Mouse (Mus musculus): Measurements from ENCODE around the gene Mien1.

Mien1 gene

DNA sequence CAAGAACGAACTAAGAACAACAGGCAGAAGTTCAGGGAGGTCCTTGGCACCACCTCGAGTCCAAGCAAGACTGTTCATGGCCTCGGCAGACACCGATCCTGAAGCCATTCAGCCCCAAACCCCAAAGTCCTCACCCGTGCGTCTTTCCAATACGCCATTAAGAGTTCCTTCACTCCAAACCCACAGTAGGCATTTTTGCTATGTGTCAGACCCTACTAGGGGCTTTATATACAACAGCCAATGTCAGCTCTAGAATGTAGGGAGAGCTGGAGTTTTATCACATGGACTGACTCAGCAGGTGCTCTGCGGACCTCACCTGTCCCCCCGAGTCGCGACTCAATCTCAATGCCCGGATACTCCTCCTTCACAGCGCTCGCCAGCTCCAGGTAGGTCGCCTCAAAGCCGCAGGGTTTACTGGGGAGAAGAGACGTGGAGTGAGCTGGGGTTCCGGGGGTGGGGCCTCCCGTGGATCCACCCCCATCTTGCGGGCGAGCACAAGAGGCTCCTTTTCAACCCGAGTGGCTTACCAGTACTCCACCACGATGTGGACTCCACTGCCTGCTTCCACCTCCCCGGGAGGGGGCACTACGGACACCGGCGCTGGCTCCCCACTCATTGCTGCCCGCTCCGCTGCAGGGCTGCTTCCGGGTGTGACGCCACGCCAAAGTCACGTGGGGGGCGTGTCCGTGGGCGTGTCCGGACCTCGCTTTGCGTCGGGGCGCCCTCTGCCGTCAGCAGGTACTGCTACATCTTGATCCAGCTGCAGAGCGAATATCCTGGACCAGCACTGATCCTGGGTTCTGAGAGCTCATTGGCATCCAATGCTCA is at the start of gene Mien1:
Gene Mien1 (minus strand): TSS at position 661 of the 828 bp plus-strand sequence.
- DNase-seq (ENCODE audit: low read depth, low spot score), result peak; percentile 93

DNA sequence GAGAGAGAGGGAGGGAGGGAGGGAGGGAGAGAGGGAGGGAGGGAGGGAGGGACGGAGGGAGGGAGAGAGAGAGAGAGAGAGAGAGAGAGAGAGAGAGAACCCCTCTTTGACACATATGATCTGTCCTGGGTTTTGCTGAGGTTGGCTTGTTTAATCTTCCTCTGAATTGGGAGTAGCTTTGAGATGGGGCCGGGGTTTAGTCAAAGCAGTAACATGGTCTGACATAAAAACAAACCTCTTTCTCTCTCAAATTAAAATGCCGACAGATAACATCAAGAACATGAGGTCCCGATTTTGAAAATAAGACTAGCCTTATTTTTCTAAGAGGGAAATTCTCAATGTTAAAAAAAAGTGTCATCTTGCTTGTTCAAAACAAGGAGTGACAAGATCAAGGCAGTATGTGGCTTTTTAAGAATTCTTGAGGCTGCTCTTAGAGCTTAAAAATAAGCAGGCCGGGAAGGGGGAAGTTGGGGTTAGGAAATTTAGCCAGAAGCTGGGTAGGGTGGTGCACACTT is 48.8 kb upstream of the Mien1 start:
- no peak for DNase-seq (ENCODE audit: low read depth, low spot score)

DNA sequence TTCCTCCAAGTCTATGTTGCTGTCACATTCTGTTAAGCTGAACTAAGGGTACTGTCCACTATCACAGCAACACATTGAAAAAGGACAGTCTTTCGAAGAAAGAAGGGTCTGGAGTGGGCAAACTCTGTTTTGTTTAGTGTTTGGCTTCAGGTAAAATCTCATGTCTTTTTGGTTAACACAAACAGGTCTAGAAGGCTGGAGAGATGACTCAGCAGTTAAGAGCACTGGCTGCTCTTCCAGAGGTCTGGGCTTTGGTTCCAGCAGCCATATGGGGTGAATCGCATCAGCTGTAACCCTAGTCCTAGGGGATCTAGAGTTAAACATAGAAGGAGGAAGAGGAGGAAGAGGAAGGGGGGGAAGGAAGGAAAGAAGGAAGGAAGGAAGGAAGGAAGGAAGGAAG is 47.0 kb upstream of the Mien1 start:
- DNase-seq (ENCODE audit: low read depth, low spot score), result no peak

DNA sequence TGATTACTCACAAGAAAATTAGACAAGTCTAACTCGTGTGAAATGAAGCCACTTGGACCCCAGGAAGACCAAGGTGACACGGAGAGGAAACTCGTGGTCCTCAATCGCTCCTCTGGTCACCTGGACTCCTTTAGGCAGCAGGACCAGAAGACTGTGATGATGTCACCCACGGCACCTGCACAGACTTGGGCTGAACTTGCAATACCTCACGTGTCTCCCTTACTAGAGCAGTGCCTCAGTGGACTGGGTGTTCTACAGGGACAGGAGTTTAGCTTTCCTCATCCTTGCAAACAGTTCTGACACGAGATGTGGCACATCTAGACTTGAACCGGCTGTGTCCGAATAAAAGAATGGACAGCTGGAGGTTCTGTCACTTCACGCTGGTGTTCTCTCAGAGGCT is 43.3 kb upstream of the Mien1 start:
- DNase-seq (ENCODE audit: low read depth, low spot score), result no peak

DNA sequence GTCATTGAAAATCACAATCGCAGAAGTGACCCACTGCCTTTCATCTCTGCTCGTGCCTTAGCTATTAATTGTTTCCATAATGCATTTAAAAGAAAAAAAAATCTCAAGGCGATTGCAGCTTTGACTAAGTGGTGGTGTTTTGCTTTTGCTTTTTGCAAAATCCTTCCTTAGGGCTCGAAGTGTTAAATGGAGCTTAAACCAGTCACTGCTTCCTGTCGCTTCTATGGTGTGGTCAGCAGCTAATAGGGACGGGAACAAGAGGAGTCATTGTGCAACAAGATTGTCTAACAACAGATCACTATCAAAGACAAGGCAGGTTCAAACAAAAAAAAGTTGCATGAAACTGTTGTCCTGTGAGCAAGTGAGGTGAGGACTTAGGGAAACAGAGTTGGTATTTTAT is 42.4 kb upstream of the Mien1 start:
- DNase-seq (ENCODE audit: low read depth, low spot score), result no peak

DNA sequence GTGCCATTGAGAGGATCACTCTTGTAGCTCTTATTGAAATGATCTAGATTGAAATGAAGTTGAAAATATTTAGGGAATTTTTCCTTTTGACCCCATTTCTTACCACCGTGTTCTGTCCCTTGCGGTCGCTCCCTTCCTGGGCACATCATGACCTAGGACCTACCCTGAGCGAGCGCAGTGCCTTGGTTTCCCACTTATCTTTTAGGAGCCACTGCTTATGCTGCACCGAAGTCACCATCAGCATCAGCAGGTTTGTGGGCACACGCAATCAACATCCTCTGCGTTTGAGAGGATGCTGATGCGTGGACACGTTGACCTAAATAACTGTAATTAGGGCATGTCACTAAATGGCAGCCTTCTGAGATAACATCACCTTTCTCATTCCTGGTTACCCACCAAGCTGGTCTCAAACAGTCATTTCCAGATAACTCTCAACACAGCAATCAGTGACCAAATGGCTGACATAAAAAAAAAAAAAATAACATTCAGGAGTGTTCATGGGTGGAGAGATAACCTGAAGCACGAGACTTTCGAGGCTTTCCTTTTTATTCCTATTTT is 41.2 kb upstream of the Mien1 start:
- DNase-seq (ENCODE audit: low read depth, low spot score), result no peak

DNA sequence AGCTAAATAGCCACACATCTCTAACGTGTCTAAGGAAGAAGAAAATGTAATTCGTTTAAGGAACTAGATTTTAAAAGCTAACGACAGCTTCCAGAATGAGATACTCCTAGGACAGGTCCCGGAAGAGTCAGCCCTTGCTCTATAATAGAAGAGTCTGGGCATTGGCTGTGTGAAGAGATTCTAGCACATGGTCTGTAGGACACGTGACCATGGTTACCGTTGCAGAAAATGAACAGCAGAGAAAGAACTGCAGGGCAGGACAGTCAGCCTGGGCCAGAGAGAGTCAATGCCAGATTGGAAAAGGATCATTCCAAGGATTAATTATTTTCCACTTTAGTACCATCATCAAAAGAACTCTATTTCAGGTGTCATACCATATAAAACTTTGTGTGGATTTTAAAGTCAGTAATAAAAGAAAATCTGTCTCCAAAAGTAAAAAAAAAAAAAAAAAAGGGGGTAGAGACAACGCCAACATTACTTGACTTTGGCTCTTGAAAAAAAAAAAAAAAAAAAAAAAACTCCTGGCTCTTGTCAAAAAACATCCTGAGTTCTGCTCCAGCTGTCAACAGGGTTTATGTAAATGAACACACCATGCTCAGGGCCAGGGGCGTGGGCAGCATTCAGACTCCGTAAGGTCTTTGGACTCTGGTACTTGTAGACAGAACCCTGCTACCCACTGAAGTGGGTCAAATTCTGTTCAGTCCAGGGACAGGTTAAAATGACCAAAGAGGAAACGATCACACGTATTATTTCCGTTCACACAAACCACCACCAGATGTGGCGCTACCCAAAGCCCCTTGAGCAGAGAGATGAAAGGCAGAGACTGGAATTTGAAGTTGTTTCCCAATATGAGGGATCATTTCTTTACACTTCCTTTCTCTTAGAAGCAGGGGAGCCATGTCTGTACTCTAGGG is 40.5 kb upstream of the Mien1 start:
- no peak for DNase-seq (ENCODE audit: low read depth, low spot score)

DNA sequence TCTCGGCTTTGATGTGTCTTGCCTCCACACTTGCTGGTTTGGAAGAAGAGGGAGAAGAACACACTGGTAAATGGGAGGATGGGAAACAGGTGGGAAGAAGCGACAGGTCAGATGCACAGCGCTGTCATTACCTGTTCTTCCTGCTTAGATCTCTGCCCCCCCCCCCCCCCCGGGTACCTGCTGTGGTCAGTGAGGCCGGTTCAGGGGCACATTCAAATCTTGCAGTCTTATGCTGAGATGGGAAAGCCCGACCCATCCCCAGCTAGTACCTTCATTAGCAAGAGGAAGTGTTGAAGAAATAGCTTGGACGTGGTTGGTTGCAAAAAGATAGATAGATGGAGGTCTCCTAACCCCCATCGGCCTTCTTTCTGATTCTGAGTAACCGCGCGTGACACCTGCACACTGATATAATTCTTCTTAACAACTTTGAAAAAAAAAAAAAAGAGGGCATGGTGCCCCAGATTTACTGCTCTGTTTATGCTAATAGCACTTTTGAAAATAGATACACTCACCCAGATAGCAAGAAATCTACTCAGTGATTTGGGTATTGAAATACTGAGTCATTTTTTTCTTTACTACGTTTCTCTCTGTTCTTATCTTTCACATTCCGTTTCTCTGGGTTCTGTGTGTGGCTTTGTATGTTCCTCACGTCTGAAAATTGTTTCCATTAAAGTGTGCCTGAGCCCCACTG is 38.4 kb upstream of the Mien1 start:
- no peak for DNase-seq (ENCODE audit: low read depth, low spot score)

DNA sequence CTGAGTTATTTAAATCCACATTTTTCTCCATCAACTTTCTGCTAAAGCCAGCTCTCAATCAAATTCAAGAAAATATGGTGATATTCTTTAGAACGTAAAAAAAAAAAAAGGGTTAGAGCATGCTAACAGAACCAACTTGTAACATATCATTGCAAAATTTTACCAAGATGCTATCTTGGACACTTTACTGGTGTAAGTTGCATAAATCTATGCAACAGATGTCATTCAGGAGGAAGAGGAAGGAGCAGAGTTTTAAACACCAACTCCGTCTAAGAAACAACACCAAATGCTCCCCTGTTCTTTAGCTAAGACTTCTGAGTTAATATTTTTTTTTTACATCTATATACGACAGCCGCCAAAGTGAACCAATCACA is 37.6 kb upstream of the Mien1 start:
- DNase-seq (ENCODE audit: low read depth, low spot score), result no peak

DNA sequence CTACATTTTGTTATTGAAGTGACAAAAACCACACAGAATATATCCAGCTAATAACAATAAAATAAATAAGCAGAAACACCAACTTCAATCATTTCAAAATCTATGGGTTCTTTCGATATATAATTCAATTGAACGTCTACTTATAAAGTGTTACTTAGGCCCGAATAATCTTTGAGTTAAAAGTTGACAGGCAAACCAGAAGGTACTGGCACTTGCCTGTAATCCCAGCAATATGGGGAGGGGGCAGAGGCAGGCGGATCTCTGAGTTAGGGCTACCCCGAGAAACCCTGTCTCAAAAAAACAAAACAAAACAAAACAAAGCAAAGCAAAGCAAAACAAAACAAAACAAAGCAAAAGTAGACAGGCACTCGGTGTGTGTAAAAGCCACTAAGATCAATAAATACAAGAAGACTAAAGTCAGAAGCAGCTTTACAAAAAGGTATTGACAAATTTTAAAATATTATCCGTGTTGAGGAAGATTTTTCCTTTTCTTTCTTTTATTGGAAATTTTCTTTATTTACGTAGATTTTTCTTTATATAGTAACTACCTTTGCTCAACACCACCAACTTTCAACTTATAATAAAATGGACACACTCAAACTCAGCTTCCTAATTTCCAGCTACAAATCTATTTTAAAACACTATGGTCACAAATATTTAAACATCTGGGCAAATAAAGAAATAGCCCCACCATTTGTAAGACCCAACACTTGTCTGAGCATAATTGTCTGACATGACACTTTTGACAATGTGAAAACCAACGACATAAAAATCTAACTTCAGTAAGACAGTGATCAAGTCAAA is 37.0 kb upstream of the Mien1 start:
- DNase-seq (ENCODE audit: low read depth, low spot score), result no peak

DNA sequence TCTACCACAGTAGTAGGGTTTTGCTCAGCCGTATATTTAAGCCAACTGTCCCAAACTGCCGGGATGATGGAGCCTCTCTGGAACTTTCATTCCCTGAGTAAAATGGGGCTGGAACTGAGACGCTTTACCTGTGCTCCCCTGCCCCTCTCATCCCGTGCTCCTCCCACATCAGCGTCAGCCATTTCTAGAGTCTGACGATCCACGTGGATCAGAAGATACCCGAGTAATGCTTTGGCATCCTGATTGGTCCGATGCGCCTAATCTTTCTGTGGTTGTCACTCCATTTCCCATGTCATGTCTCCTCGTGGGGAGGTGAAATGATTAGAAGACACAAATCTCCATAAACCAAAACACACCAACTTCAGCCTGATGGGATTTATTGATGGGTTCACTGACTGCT is 36.2 kb upstream of the Mien1 start:
- DNase-seq (ENCODE audit: low read depth, low spot score), result no peak

DNA sequence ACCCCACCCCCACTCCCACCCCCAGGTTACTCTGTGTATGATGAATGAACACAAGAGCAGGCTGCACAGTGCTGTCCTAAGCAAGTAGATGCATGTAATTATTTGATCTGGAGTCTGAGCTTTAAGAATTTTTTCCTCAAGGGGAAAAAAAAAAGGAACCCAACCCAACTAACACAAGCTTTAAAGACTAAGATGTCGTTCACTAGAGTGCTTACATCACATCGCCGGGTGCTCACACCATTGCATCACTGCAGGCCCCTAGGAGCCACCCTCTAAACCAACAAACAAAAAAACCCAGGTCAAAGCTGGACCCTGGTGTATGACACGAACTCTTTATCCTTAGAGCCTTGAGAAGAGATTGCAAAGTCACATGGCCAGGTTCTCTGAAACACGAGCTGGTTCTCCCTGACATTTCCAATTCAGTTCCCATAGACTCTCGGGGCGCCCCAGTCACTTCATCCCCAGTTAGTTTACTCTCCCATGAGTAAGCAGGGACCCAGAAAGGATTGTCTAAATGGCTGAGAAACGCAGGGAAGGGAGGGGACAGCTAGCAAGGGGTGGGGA is 35.2 kb upstream of the Mien1 start:
- DNase-seq (ENCODE audit: low read depth, low spot score), result no peak

DNA sequence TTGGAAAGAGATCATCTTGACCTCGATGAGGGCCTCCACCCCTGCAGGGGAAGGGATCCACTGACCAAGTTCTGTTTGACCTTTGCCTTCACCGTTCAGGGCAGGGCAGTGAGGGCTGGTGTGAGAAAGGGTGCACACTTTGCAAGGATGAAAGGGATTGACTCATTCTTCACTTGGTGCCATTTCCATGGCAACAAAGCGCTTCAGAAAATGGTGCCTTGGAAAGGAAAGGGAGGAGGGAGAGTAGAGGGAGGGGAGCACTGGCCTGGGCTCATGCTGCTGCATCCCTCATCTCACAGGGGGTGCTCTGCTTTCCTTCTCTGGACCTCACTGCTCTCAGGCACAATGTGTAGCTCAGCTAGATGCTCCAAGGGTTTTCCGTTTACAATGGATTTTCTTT is 33.9 kb upstream of the Mien1 start:
- DNase-seq (ENCODE audit: low read depth, low spot score), result peak; percentile 73

DNA sequence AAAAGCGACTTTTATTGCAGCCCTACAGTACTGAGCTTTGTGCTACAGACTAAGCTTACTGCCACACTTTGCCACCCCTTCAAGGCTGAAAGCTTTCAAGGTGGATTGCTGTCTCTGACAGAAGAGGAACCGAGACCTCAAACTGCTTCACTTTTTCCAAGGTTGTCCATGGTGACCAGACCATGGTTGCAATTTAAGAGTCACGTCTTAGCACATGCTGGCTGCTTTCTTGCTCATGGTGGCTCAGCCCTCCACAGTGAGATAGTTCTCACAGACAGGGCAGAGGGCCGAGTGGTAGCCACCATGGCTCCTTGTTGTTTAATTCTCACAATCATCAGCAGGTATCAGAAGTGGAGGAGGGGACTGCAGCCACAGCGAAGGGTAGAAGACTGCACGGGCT is 32.0 kb upstream of the Mien1 start:
- no peak for DNase-seq (ENCODE audit: low read depth, low spot score)

DNA sequence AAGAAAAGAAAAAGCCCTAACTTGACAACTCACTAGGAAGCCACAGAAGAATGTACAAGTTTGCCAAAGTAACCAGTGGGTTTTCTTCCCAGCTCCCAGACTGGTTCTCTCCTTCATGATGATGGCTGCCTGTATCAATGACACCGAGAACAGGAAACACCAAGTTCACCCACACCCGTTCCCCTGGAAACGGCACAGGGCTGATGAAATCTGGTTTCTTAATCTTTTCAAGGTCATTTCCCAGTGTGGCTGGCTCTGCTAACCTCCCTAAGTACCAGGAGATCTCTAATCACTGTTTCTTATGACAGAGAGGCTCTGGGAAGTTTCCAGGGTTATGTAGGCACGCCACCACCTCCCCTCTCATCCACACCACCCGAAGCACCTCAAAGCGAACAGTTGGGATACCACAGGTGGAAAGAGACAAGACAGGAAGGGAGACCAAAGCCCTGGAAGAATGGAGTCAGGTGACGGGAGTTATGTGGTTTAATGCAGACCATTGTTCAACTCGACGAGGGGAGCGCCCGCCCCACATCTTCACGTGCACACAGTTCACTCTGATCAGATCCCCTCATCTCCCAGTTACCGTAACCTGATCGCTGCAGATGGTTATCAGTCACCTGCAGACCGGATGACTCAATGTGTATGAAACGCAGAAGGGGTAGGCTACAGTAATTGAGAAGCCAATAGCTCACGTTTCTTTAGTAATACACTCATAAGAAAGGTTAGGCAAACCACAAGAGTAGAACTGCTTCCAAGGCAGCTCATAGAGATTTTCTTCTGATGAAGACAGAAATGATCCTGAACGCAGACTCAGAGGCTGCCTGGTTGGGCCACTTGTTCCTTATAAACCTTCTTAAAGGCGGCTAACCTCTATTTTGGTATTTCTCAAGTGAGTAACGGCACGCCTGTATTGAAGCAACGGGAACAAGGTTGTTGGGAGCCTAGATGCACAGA is 31.2 kb upstream of the Mien1 start:
- peak; percentile 68 for DNase-seq (ENCODE audit: low read depth, low spot score)

DNA sequence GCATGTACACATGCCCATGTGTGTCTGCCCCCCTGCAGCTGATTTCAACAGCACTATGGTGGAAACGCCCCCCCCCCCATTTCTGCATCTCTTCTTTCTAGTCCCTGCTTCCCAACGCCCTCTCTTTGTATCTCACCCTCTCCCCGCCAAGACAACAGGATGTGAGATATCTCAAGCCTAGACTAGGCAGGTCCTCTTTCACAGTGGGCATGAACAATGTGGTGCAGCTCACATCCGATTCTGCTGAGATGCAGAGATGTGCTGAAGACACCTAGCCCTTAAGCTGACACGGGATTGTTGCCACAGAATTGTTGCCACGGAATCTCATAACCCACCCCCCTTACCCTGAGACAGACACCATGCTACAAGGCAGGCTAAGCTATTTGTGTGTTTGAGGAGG is 25.7 kb upstream of the Mien1 start:
- DNase-seq (ENCODE audit: low read depth, low spot score), result no peak

DNA sequence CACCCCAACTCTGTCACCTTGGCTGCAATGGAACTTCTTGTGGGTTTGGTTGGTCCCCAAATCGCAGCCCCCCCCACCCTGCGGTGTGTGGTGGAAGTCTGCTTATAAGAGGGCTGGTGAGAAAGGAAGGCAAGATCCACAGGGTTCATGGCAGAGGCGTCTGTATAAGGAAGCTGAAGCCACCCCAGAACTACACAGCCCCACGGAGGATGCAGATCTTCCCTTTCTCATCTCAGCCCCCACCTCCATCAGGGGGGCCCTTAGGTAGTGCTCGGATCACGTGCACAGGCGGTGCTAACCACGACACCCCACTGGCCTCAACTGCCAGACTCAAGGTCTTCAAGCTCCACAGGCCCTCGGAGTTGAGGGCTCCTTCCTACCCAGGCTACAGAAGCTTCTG is 25.1 kb upstream of the Mien1 start:
- no peak for DNase-seq (ENCODE audit: low read depth, low spot score)

DNA sequence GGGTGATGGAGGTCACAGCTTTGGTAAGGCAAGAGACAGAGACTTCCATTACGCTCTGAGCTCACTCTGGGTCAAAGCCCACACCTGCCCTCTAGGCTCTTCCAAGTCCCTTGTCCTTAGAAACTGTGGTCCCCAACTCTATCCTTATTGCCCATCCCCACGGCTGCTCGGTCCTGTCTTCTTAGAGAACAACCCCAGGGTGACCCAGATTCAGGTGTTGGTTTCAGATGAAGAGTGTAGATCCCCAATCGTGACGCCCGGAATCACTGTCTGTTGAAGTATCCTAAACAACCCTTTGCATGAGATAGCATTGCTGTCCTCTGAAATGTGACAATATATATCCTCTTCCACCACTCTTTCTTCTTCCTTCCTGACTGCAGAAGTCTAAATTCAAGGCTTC is 23.5 kb upstream of the Mien1 start:
- DNase-seq (ENCODE audit: low read depth, low spot score), result no peak

DNA sequence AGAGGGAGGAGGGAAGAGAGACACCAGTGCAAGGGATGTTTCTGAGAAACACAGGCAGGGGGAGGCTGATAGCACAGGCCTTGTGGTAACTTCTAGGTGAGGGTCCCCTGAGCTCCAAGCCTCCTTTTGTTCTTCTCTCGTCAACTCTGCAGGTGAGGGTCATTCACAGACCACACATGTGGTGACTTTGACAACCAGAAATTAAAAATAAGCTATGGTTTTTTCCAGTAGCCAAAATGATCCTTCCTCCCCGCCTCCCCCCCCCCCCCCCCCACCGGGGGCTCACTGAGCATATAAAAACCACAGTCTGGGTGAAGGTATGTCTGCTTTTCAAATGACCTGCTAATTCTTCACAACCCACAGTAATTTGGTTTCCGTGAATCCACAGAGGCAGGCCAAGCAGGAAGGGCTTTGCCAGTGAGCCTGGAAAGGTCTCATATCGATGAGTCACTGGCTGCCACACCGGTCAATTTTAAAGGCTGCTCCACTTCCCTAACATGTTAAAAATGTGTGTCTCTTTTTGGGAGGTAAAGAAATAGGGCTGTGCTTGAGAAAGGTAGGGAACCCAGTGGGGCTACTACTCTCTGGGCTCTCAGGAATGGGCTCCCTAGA is 22.4 kb upstream of the Mien1 start:
- DNase-seq (ENCODE audit: low read depth, low spot score), result no peak
